Mouse (Mus musculus): Measurements from ENCODE around the gene Atrnl1.

Gene Atrnl1

DNA sequence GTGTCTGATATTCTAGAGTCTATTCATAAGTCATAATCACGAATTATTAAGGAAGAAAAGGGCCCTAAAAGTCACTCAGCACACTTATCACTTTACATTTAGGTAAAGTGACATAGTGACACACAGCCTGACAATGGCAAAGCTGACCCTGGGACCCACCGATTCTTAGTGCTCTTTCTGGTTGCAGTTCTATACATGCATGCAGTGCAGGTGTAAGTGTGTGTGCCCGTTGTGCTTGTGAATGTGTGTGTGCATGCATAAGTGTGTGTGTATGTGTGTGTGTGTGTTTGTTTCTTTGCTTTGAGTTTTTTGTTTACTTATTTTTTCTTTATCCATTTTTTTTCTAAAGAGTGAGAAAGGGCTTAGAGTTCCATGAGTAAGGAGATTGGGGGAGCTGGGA lies 425.3 kb downstream of the Atrnl1 start:
- 90% methylated on average over 3 of the region's 3 CpGs for WGBS

DNA sequence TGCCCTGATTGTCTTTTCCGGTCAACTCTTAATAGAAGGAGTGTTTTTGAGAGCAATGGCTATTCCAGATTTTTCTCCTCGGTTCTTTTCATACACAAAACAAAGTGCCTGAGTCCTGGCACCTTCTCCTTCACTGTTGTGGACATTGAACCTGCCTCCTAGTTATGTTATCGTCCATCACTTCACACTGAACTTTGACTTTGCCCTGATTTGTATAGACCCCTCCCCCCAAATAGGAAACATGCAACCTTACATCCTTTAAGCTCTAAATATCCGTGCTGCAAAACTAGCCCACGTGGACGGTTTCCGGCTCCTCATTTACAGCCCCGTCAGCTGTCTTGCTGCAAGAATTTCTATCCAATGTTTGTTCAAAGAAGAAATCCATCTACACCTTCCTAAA lies 432.3 kb downstream of the Atrnl1 start:
- WGBS, result 61% methylated on average over 8 of the region's 8 CpGs

- 52% methylated on average over 4 of the region's 4 CpGs for WGBS
These were observed 432.7 kb downstream of the Atrnl1 start for GRCm38 (mm10) chr19:58043550-58043949.

- whole genome bisulfite sequencing, result 97% methylated on average over 5 of the region's 5 CpGs
These were observed 434.0 kb downstream of the Atrnl1 start for GRCm38 (mm10) chr19:58044816-58045215.

DNA sequence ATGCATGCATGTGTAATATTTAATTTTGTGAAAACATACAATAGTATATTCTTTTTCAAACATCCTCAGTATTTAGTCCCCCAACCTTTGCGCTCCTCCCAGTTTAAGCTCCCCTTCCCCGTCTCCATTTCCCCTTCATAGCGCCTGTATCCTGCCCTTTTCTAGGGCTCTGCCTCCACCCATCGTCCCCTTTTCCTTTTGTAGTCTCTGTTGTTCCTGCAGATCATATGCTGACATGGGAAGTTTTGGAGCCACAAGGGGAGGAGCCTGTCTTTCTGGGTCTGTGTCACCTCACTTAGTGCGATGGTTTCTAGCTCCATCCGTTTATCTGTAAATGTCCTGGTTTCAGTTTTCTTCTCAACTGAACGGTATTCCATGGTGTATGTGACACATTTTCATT lies 435.8 kb downstream of the Atrnl1 start:
- 92% methylated on average over 7 of the region's 7 CpGs for WGBS

DNA sequence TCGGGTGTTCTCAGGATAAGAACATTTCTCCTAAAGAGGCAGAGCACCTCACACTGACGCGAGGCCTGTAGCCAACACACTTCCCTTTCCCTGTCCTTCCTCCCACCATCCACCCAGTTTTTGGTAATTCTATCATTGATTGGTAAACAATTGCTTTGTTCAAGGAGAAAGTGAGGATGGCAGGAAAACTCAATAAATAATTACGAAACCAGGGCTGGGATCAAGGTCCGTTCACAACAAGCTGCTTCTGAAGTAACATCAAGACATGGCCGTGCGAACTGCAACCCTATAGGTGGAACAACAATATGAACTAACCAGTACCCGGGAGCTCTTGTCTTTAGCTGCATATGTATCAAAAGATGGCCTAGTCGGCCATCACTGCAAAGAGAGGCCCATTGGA lies 439.6 kb downstream of the Atrnl1 start:
- WGBS, result 98% methylated on average over 9 of the region's 9 CpGs

DNA sequence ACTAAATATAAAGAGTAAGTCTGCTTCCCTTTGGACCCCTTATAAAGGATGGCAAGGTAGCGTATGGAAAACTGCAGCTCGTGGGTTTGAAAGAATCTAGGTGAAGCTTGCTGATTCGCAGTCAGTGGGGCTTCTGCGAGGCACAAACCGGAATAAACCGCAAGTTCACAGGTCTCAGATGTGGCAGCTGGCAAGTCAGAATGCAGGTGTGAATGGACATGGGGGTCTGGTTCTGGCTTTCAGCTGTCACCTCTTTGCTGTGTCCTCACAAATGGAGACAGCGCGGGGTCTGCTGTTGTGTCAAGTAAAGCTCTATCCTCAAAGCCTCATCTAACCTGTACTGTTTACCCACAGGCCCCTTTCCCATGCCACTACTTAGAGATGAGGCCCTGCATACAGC lies 440.2 kb downstream of the Atrnl1 start:
- 98% methylated on average over 8 of the region's 8 CpGs for WGBS

- 96% methylated on average over 13 of the region's 13 CpGs for WGBS
These were observed 441.1 kb downstream of the Atrnl1 start for GRCm38 (mm10) chr19:58051905-58052304.

- WGBS, result 82% methylated on average over 13 of the region's 13 CpGs
These were observed 441.8 kb downstream of the Atrnl1 start for GRCm38 (mm10) chr19:58052444-58053135.

GRCm38 (mm10) chr19:58059719-58060118 lies 448.9 kb downstream of the Atrnl1 start:
- WGBS, result 66% methylated on average over 9 of the region's 9 CpGs

DNA sequence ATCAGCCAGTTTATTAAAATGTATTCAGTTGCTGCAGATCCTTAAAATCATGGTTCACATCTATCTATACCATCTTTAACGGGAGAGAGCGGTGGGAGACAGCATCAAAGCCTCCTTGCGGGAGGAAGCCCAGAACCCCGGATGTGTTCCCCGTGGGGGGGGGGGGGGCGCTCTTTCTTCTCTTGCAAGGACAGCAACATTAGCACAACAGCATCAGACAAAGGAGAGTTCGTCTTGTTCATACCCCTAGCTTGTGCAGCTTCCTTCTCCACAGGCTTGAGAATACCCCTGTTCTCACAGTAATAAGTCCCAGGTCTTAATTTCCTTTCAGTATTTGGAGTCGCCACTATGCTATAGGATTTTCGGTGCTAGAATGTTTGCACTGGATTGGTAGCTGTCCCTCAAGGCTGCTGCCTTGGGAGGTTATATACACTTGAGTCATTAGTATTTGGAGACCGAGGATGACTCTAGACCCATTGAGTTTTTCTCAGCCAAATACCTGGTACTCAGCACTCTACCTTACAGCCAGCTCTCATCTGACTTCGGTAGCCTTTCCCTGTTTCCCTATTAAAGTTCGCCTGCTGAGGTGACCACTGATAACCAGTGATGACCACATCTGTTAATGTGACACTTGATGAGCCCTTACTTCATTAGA lies 449.5 kb downstream of the Atrnl1 start:
- WGBS, result 43% methylated on average over 12 of the region's 12 CpGs

DNA sequence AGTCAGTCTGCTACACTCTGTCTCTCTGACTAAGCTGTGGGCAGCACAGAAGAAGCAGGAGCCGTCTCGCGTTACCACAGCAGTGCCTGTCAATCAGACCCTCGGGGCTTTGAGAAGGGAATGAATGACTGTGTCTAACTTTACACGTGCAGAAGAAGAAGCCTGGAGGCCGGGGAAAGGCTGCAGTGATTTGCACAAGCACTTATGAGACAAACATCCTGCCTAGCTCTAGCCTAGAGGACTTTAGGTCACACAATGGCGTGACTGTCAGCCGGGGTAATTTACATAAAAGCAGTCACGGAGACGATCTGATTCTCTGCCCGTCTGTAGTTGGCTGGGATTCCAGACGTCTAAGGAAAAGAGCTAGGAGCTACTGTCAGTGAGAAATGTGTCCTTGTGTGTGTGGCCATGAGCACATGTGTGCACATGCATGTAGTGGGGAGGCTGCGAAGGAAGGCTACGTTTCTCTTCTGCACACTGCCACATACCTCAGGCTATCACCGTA lies 450.1 kb downstream of the Atrnl1 start:
- 33% methylated on average over 15 of the region's 15 CpGs for WGBS

DNA sequence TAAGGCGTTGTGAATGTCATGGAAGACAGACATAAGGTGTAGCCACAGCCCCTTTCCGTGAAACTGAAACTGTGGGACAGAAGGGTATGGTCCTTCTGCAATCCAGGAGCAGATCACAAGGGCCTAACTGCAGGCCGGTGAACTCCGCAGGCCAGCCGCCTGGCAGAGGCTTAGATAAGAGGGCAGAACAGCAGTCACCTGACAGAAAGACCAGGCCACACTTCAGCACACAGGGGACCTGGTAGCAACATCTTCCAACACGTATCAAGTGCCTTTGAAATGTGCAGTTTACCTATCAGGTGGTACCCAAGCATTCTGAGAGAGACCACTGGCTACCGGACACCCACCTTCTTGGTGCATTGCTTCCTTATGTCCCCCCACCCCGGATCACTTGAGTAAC lies 451.1 kb downstream of the Atrnl1 start:
- WGBS, result 95% methylated on average over 8 of the region's 8 CpGs

GRCm38 (mm10) chr19:58063541-58063940 lies 452.7 kb downstream of the Atrnl1 start:
- 67% methylated on average over 6 of the region's 6 CpGs for WGBS

GRCm38 (mm10) chr19:58064116-58065000 lies 453.5 kb downstream of the Atrnl1 start:
- 32% methylated on average over 16 of the region's 16 CpGs for WGBS

DNA sequence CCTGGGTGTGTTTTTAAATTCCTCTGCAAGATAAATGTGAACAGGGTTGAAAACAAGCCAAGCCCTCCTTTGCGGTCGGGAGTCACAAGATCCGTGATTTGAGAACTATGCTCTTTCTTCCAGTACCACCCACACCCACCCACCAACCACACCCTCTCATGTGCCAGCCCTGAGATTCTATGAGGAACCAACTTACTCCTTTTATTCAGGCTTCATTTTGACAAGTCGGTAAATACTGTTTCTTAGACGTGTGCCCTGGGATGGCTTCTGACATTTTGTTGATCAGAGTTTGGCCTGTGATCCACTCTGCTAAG lies 454.1 kb downstream of the Atrnl1 start:
- WGBS, result 50% methylated on average over 5 of the region's 5 CpGs

GRCm38 (mm10) chr19:58065514-58065913 lies 454.7 kb downstream of the Atrnl1 start:
- WGBS, result 87% methylated on average over 2 of the region's 2 CpGs

GRCm38 (mm10) chr19:58068114-58068513 lies 457.3 kb downstream of the Atrnl1 start:
- 69% methylated on average over 2 of the region's 2 CpGs for WGBS

DNA sequence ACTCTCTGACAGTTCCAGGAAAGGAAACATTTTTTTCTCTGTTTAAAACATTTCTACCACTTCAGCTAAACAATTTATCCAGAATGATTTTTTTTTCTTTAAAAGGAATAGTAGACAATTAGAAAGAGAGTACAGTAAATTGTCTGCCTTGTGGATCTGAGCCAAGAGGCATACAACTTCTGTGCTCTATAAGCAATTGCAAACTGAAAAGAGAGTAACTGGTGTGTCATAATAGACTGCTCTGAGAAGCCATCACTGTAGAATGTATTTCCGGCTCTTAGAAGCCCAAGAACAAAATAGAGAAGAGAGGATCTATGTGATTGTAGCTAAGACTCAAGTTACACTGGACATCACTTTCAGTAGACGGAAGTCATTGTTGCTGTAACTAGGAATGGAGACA lies 458.1 kb downstream of the Atrnl1 start:
- 80% methylated on average over 2 of the region's 2 CpGs for WGBS

DNA sequence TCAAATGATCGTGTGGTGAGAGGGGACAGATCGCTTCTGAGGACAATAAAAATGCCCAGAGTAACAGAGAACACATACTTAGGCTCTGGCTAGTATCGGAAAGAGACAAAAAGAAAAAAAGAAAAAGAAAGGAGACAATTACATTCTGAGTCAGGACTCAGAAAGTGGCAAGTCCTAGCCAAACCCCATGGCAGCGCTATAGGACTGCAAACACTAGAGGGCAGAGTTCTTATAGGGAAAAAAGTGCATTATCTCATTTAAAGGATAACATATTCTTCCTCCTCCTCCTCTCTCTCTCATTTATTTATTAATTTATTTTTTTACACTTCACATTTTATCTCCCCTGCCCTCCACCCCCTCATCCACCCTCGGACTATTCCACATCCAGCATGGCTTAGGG lies 461.6 kb downstream of the Atrnl1 start:
- 74% methylated on average over 5 of the region's 5 CpGs for WGBS

DNA sequence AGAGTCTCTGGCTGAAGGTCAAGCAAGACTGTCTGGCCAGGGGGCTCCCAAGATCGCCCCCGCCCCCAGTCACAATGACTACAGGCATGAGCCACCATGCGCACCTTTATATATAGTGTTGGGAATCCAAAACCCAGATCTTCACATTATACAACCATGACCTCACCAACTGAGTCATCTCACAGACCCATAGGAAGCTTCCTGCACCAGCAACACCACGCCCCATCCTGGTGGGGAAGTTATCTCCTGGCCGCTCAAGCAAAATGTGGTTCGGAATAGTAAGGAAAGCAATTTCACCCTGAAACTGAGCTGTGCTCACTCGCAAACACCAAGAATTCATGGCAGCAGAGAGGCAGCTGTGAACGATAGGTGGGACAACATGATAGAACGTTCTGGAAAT lies 462.0 kb downstream of the Atrnl1 start:
- 86% methylated on average over 9 of the region's 9 CpGs for whole genome bisulfite sequencing

DNA sequence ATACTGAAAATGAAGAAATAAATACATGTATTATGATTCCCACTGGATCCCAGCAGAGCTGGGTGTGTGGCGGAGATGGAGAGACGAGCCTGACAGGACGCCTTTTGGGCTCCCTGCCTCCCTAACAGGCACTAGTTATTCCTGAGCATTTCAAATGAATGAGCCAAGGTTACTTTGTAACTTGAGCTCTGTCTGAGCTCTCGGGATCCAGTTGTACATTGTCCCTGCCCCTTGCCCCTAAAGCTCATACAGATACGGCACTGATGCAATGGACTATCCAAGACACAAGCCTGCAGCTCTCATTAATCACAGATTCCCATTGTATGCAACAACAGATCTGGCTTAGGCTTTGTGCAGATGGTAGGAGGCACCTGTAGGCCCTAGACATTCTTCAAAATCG lies 464.4 kb downstream of the Atrnl1 start:
- WGBS, result 85% methylated on average over 6 of the region's 6 CpGs

- WGBS, result 52% methylated on average over 14 of the region's 14 CpGs
These were observed 466.1 kb downstream of the Atrnl1 start for GRCm38 (mm10) chr19:58076961-58077371.

Data from cerebral cortex, adult 2 months (tissue).